Mouse (Mus musculus): ENCODE results near the gene Akap1.

DNA sequence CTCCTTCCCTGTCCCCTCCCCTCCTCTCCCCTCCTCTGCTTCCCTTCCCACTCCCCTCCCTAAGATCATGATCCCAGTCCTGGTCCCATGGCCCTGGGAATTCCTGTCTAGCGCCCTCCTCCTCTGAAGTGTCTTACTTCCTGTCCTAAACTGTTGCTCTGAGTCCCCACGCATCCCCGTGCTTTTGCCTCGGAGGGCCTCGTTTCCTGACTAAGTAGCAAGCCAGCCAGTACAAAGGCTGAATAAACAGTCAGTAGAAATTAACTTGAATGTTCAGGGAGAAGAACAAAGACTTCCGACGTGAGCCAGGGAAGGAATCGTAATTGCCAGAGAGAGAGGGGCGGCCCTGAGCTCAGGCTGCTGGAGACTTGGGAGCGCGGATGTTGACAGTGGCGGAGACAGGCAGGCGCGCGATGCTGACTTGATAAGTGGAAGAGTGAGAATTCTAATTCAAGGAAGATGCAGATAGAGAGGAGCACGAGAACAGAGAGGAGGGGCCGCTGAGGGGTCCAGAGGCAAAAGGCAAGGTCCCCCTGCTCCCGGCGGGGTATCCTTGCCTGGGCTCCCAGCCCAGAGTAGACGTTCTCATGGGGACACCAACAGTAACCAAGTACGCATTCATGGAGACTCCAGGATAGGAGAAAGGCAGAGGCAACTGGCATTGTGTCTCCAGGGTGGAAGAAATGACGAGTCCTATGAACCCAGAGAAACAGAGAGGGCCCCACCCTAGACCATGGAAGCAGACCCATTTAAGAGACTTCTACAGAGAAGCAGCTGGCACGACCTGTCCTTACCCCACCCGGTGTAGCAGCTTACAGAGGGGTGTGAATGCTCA is 43.4 kb downstream of the Akap1 start:
- TF ChIP-seq CTCF (IDR thresholded peaks at IDR 0.05; ENCODE audit: low read depth, low read length): no peak
- no peak for TF ChIP-seq GATA1 (IDR thresholded peaks at IDR 0.05; ENCODE audit: borderline replicate concordance, low read length)
- no peak for TF ChIP-seq TAL1 (conservative IDR thresholded peaks at IDR 0.05; ENCODE audit: low read depth, low read length)
- TF ChIP-seq POLR2AphosphoS5 (IDR thresholded peaks at IDR 0.05; ENCODE audit: insufficient replicate concordance, low read depth, low read length): no peak
- TF ChIP-seq GATA2 (IDR thresholded peaks at IDR 0.05; ENCODE audit: borderline replicate concordance, low read depth, low read length): no peak

All from G1E (cell line).